Mouse (Mus musculus) erythroblast, adult 5-6 weeks (primary cell): ENCODE data around the gene Sapcd2. TPM values are rescaled to one million over a fixed set of nuclear protein-coding genes. Genes with fewer than 3 reads are reported as not detected.

Source experiments
- ATAC-seq: replicated peaks from 2 replicates; pipeline ENCODE4 v1.8.0; 2016; ENCODE audit warnings: moderate number of reproducible peaks, mild to moderate bottlenecking, moderate TSS enrichment, inconsistent platforms; ENCODE audit not compliant: poor library complexity, low FRiP score, severe bottlenecking
- total RNA-seq, 2 experiments: library from RNA; stranded (forward) in 1 of 2; stranded (reverse) in 1 of 2; fragments of 150-400 nt in 1 of 2; fragments of 200-764, 138-1000 nt in 1 of 2; gene quantifications; 2 replicates each; pipeline versions ENCODE4 v1.2.3 to v1.2.4; 2015 to 2017; ENCODE audit warnings: low replicate concordance in 2 of 2

Gene Sapcd2
- total RNA-seq (2015; ENCODE audit: low replicate concordance) = 3.3 and 8.8 TPM in 2 replicates
- 0.98 and 8.0 TPM in 2 replicates for total RNA-seq (2017; ENCODE audit: low replicate concordance)

GRCm38 (mm10) chr2:25371764-25372643 lies at the start of gene Sapcd2:
Gene Sapcd2, plus strand, starts transcription at chr2:25372321.
- ATAC-seq = peak; percentile 89

DNA sequence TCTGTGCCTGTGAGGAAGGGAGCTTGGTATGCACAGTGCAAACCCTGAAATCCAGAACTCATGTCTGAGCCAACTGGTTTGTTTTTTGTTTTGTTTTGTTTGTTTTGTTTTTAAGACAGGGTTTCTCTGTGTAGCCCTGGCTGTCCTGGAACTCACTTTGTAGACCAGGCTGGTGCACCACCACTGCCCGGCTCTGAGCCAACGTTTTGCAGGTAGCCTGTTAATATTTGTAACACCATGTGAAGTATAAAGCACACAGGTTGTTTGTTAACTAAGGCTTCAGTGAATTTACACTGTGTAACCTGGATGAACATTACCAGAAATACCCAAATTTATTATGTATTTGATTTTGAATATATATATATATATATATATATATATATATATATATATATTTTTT lies 46.1 kb upstream of the Sapcd2 start:
- no peak for ATAC-seq

GRCm38 (mm10) chr2:25328440-25328839 lies 43.7 kb upstream of the Sapcd2 start:
- no peak for ATAC-seq

- no peak for ATAC-seq
Measured at GRCm38 (mm10) chr2:25331470-25331869, 40.7 kb upstream of the Sapcd2 start.

DNA sequence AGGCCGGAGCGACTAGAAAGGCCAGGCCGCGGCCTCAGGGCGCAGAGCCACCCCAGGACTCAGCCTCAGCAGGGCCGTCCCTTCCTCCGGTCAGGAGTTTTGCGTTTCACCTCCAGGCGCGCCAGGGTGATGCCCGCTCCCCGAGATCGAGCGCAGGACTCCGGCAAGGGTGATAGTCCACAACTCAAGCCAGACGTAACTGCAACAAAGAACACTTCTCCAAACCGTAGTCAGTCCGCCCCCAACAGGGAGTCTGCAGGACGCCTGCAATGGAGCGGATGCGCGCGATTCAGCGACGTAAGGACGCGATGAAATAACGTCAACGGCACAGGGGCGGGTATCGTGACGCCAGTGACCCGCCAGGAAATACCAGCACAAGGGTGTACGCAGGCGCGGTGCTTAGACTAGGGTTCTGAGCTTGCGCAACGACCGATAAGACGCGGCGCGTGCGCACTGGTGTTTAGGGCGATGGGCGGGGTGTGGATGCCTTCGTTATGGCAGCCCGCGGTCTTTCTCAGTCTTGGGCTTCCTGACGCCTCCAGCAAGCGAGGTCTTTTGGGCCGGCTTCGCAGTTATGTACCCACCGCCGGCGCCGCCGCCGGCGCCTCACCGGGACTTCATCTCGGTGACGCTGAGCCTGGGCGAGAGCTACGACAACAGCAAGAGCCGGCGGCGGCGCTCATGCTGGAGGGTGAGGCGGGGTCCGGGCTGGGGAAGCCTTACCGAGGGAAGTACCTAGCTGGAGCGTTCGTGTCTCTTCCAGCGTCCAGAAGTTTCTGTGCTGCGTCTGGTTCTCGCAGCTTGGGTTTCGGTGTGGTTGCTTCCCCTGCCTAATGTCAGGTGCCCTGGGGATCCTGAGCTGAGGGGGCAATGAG lies 39.6 kb upstream of the Sapcd2 start, which contains the start of gene Man1b1:
Man1b1 (plus strand) TSS at position 53 of the 875 bp plus-strand sequence.
- ATAC-seq = peak; percentile 96

- no peak for ATAC-seq
Measured at GRCm38 (mm10) chr2:25333569-25333968, 38.6 kb upstream of the Sapcd2 start.

- ATAC-seq = no peak
Measured at GRCm38 (mm10) chr2:25338303-25338702, 33.8 kb upstream of the Sapcd2 start.

GRCm38 (mm10) chr2:25348162-25348561 lies 24.0 kb upstream of the Sapcd2 start:
- no peak for ATAC-seq

- no peak for ATAC-seq
Measured at GRCm38 (mm10) chr2:25349499-25349898, 22.6 kb upstream of the Sapcd2 start.

DNA sequence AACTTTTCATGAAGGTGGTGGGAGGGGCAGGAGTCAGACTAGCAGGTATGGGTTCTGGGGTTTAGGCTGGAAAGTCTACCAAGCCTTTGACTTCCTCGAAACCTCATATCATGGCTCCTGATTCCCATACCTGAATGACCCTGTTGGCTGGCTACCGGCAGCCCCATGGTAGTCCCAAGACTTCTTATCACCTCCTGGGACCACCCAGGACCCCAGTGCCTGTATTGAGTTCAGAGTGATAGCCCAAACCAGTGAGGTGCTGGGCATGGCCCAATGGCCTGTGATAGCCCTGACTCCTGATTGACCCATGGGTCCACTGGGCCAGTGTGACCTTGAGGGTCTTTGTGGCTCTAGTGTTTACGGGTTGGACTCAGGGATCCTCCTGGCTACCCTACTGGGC lies 21.4 kb upstream of the Sapcd2 start:
- no peak for ATAC-seq

GRCm38 (mm10) chr2:25354211-25354610 lies 17.9 kb upstream of the Sapcd2 start:
- ATAC-seq = no peak

- ATAC-seq = no peak
Measured at GRCm38 (mm10) chr2:25355419-25356066, 16.6 kb upstream of the Sapcd2 start.

DNA sequence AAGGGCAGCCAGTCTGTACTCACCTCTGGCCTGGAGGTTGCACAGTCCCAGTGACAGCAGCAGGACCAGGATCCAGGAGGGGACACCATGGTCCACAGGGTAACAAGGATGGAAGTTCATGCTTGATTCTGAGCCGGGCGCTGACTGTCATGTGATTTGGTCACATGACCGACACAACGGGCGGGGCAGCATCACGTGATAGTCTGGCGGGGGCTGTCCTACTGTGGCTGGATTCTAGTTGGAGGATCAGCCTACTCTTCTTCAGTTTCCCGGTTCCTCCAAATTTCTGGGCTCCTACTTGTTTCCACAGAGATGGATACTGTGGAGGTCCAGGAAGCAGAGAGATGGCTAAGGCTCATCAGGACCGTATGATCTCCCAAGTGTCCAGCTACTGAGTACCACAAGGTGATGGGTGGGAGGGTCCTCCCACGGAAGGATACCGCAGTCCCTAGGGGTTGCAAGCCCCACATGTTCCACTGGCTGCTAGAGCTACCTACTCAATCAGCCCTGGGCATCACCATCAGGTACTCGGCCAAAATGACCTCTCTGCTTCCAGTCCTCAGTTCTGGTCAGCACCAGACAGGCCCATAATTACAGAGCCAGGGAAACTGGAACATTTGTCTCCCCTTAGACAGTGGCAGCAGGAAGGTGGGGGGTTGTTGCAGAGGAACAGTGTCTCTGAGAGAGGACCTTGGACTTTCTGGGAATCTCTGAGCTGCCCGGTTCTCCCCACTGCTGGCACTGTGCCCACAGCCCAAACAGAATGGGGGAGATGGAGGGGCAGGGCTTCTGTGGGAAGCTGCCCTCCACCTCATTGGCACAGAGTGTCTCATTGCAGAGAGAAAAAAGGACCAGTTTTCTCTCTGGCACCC lies 15.7 kb upstream of the Sapcd2 start, which contains the start of gene Dpp7:
Dpp7 (minus strand) TSS at position 152 of the 872 bp plus-strand sequence.
- ATAC-seq = peak; percentile 84

- ATAC-seq = no peak
Measured at GRCm38 (mm10) chr2:25359848-25360247, 12.3 kb upstream of the Sapcd2 start.

GRCm38 (mm10) chr2:25363478-25364178 lies 8.5 kb upstream of the Sapcd2 start:
- no peak for ATAC-seq

DNA sequence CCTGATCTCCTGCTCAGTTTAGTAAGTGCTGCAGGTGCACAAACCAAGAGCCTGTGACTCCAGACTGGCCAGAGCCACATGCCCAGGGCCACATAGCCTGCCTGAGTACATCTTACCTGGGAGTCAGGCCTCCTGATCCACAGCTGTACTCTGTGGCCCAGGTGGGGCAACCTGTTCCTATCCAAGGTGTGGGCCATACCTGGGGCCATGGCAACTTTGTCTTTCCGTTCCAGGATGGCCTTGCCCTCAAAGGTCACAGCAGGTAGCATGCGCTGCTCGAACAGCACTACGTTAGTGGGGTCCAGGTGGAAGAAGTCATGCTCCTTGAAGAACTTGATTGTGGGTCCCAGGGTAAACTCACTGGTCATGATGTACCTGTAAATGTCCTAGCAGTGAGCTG lies 7.8 kb upstream of the Sapcd2 start:
- no peak for ATAC-seq

GRCm38 (mm10) chr2:25364761-25365090 lies 7.4 kb upstream of the Sapcd2 start:
- no peak for ATAC-seq

- ATAC-seq = no peak
Measured at GRCm38 (mm10) chr2:25365091-25365761, 6.9 kb upstream of the Sapcd2 start, which contains the start of gene Uap1l1. Gene Uap1l1, minus strand, starts transcription at chr2:25365682.
